Mouse (Mus musculus) E14TG2a.4 (cell line): Measurements from ENCODE around the gene Mphosph9.

Source experiments
- CTCF ChIP-seq: conservative IDR thresholded peaks from 2 replicates; pipeline ENCODE4 v1.5.1; 2014; ENCODE audit warnings: low read length
- NANOG ChIP-seq: IDR thresholded peaks from 2 replicates; pipeline ENCODE4 v1.6.1; 2014; ENCODE audit warnings: borderline replicate concordance, low read length, mixed read lengths

DNA sequence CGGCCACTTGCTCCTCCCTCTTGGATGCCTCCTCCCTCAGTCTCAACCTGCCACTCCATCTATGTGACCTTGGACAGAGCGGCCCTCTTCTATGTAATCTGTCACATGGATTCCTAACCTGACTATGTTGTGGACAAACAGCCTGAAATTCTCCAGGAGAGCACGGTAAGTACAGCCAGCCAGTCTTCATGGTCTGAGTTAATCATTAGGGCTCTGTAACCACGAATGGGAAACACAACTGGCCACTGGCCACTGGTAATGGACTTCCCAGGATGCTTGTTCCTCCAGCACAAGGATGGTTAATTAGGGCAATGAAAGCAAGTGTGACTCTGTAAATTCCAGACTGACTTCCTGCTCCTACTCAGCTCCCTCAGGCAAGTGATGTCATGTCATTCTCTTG is 91.6 kb downstream of the Mphosph9 start:
- TF ChIP-seq CTCF = no peak
- no peak for TF ChIP-seq NANOG
